Mouse (Mus musculus) lung, postnatal 0 days (tissue): ENCODE results near the gene Gas2.

ENCODE experiments used
- CTCF ChIP-seq: IDR thresholded peaks from 2 replicates; pipeline ENCODE4 v1.5.1; 2016; ENCODE audit warnings: antibody characterized with exemption, mild to moderate bottlenecking
- EP300 ChIP-seq: IDR thresholded peaks from 2 replicates; pipeline ENCODE4 v1.6.1; 2016; ENCODE audit warnings: antibody characterized with exemption, mild to moderate bottlenecking, control low read depth

DNA sequence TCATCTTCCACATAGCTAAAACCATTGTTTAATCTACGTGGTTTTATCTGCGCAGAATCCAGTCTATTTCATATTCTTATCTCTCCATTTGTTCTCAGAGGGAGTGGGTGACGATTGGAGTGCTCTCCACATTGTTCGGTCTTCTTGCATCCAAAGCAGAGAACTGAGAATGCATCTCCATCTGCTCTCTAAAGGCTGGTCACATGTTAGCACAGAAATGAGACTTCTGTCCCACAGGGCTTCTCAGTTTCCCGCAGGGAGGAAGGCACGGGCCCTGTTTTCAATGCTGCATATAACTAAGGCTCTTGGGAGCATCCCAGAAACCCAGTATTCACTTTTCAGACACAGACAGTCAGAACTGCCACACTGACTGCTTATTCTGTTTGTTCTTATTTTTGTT lies 123.9 kb downstream of the Gas2 start:
- no peak for TF ChIP-seq CTCF
- TF ChIP-seq EP300 = no peak
